Mouse (Mus musculus) hindbrain, embryonic 11.5 days (tissue): ENCODE results near the gene Nptn. TPM values are rescaled to one million over a fixed set of nuclear protein-coding genes. Genes with fewer than 3 reads are reported as not detected.

Source experiments
- polyA plus RNA-seq: library from polyadenylated mRNA; unstranded; fragments of >200 nt; fragmentation: Nextera tagmentation; extraction: Ambion mirVana; gene quantifications from 2 replicates; pipeline ENCODE4 v1.2.1, GENCODE M21; 2014

The Nptn gene
- polyA plus RNA-seq, 1 experiment from 2014 or later = 70.4 TPM

Other genes with a start within 250 kb of the Nptn start
- not detected in 2 replicates for gene Tbc1d21, start 211.8 kb upstream of the Nptn start, polyA plus RNA-seq
- gene Insyn1, start 93.6 kb upstream of the Nptn start, polyA plus RNA-seq = 2.3 and 2.6 TPM in 2 replicates
- gene Cd276, start 26.8 kb upstream of the Nptn start, polyA plus RNA-seq = 26.6 and 27.9 TPM in 2 replicates
- gene Rec114, start 161.7 kb downstream of the Nptn start, polyA plus RNA-seq = 1.3 and 1.6 TPM in 2 replicates
- gene Hcn4, start 241.2 kb downstream of the Nptn start, polyA plus RNA-seq = 1.3 and 1.5 TPM in 2 replicates